Mouse (Mus musculus) spleen, postnatal 36 days (tissue): ENCODE measurements around the gene Klf8.
"Not testable (repeated sequence)": the region's sequence is repeated elsewhere in the genome, so short reads cannot be mapped to it uniquely, and the experiment has no call there.

ENCODE experiments used
- DNase-seq, 2 experiments: peaks; one replicate each; pipeline ENCODE4 v3.0.0; 2022; ENCODE audit warnings: low spot score in 2 of 2, mixed read lengths in 1 of 2

Klf8 gene

GRCm38 (mm10) chrX:153237304-153237919, at the start of gene Klf8:
Gene Klf8 (plus strand): TSS chrX:153237466.
- DNase-seq = peak in 1 of 2 experiments; percentile 1

- not testable (repeated sequence) for DNase-seq
Observed at GRCm38 (mm10) chrX:153199185-153199584, 38.1 kb upstream of the Klf8 start.

- no peak for DNase-seq
Observed at GRCm38 (mm10) chrX:153211101-153211500, 26.2 kb upstream of the Klf8 start.

GRCm38 (mm10) chrX:153231240-153231639, 6.0 kb upstream of the Klf8 start:
- DNase-seq = no peak

GRCm38 (mm10) chrX:153233255-153233654, 4.0 kb upstream of the Klf8 start:
- DNase-seq = no peak

GRCm38 (mm10) chrX:153237920-153238504, 746 bp downstream of the Klf8 start:
- DNase-seq = peak; percentile 1

GRCm38 (mm10) chrX:153254256-153254655, 17.0 kb downstream of the Klf8 start:
- DNase-seq = no peak

GRCm38 (mm10) chrX:153255504-153255903, 18.2 kb downstream of the Klf8 start:
- DNase-seq = no peak

- DNase-seq = no peak
Observed at GRCm38 (mm10) chrX:153282185-153282584, 44.9 kb downstream of the Klf8 start.

GRCm38 (mm10) chrX:153311356-153311755, 74.1 kb downstream of the Klf8 start:
- no peak for DNase-seq

GRCm38 (mm10) chrX:153323105-153323504, 85.8 kb downstream of the Klf8 start:
- no peak for DNase-seq

GRCm38 (mm10) chrX:153334140-153334539, 96.9 kb downstream of the Klf8 start:
- DNase-seq = not testable (repeated sequence)

GRCm38 (mm10) chrX:153359331-153360215, 122.3 kb downstream of the Klf8 start:
- DNase-seq = peak; percentile 55 to 62

- DNase-seq = no peak
Observed at GRCm38 (mm10) chrX:153360216-153360590, 122.9 kb downstream of the Klf8 start.

GRCm38 (mm10) chrX:153360666-153361269, 123.5 kb downstream of the Klf8 start:
- DNase-seq = no peak

GRCm38 (mm10) chrX:153366754-153367153, 129.5 kb downstream of the Klf8 start:
- DNase-seq = peak; percentile 11

GRCm38 (mm10) chrX:153369780-153370179, 132.5 kb downstream of the Klf8 start:
- no peak for DNase-seq

GRCm38 (mm10) chrX:153375105-153375504, 137.8 kb downstream of the Klf8 start:
- DNase-seq = peak in 1 of 2 experiments; percentile 2

GRCm38 (mm10) chrX:153381753-153382152, 144.5 kb downstream of the Klf8 start:
- DNase-seq = no peak

- DNase-seq = no peak
Observed at GRCm38 (mm10) chrX:153389291-153389690, 152.0 kb downstream of the Klf8 start.

GRCm38 (mm10) chrX:153417067-153417466, 179.8 kb downstream of the Klf8 start:
- no peak for DNase-seq

- DNase-seq = no peak
Observed at GRCm38 (mm10) chrX:153433659-153434293, 196.5 kb downstream of the Klf8 start.
